Comparison of ENCODE assay signal across 14 mouse cellular contexts in genomic region chr13:57524546-57524945, GRCm38 (mm10).
"Had no signal": no experiment of that assay in that cellular context is flagged by ENCODE, and none has a peak within 500 bp of the region (broad histone marks: within the 10 kb centered on the region; RNA-seq: fewer than 3 reads in every experiment).

No protein-coding gene starts in this region.

- H3K27ac ChIP-seq: limb, embryonic 12.5 days; liver, embryonic 13.5 days; lung, embryonic 15.5 days; macrophage; midbrain, embryonic 15.5 days; neural tube, embryonic 12.5 days; stomach, postnatal 0 days had no signal

- H3K4me3 ChIP-seq: limb, embryonic 12.5 days; liver, embryonic 13.5 days; lung, embryonic 15.5 days; megakaryocyte, embryonic 14.5 days; midbrain, embryonic 15.5 days; neural tube, embryonic 12.5 days had no signal

- DNase-seq: kidney, postnatal 10 days; kidney, postnatal 4 days; liver; liver, embryonic 13.5 days; liver, postnatal 0 days; lung, postnatal 14 days; thymus, postnatal 14 days had no signal
